Mouse (Mus musculus) left cerebral cortex, postnatal 14 days (tissue): ENCODE measurements at regions not wholly inside any gene's neighbourhood (a gene's known extent, or its start where the extent isn't known, plus 50 kb on each side); places are given as distances from the start of the nearest gene placed in this dataset.

Experiments
- DNase-seq, 2 experiments: peaks; one replicate each; pipeline ENCODE4 v3.0.0; 2021 to 2022; ENCODE audit warnings: low spot score in 2 of 2, mixed read lengths in 1 of 2
- intact Hi-C: fragments of 180-260 bp; cut with DNase I; formaldehyde crosslinking; loops from one replicate; pipeline ENCODE4 v1.15.1; 2025

GRCm38 (mm10) chr2:21267149-21267761 lies 61.7 kb downstream of the Thnsl1 start:
- no peak for DNase-seq
- intact Hi-C loops: no loop called here

DNA sequence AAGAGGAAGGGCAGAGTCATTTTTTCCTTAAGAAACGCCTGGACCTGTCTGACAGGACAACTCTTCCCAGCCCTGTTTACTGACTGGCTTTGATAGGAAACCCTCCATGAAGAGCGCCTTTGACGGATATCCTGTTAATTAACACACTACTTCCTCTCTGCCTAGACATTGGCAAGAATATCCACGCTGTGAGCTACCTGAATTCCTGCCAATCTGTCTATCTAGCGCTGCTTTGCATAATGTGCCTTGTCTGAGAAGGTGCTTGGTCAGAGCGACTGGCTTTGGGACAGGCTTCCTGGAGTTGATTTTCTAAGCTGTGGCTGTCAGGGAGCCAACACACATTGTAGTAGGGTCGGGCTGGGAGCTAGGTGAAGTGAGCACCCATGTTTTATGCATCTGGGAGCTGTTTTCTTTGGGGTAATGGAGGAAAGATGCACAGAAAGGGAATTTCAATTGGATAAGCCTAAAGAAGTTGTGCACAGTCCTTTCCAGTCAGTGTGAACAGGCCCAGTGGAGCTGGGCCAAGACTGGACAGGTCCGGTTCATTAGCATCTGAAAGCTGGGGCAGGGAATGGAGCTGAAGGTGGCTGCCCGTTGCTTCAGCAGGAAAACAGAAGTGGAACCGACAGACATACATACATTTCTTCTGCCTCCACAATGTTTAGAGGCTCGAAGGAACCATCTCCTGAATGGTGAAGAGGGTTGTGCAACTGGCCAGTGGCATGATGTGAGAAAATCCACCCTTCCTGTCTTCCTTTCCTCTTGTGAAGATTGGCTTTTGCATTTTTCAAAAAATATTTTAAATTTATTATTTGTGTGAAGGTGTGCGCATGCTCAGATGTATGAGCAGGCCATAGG lies 64.7 kb downstream of the Thnsl1 start:
- DNase-seq: no peak
- intact Hi-C loops: no loop called here

- intact Hi-C loops: no loop called here
- DNase-seq: no peak
Observed at GRCm38 (mm10) chr2:21273416-21273815, 67.9 kb downstream of the Thnsl1 start.

DNA sequence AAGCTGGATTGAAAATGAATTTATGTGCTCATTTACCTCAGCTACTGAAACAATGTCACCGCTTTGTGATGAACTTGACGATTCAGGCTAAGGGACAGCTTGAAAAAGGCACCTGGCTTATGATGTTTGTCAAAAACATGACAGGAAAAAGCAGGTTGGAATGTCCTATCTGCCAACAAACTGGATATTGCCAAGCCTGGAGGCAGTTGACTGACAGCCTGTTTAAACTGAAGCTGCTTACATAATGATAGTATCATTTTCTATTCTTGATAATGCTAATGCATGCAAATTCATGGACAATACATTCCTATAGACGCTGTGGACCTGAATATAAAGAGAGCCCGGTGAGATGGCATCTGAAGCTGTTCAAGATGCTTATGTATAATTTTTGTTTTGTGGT lies 69.8 kb downstream of the Thnsl1 start:
- no peak for DNase-seq
- intact Hi-C loops: no loop called here

DNA sequence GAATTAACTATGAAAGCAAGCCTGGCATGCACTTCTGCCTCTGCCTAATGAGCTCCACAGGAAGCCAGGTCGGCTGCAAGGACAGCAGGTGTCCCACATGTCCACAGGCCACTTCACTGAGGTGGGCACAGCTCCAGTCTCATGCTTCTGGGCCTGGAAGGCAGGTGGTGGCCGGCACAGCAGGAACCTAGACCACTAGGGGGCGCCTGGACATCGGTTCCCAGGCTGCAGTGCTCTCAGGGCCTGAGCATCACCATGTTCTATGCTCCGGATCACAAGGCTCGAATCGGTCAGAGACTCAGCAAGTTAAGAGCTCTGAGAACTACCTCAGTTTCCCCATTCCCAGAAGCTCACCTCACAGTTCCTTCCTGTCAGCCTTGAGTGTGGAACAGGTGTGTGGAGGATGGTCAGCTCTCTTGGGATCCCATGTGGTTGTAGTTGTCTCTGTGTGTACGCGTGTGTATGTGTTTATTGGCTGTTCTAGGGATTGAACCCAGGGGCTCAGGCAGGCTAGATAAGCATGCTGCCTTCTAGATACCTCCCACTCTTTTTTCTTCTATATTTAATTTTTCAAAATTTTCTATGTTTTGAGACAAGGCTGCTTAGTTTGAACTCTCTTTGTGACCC lies 75.4 kb downstream of the Thnsl1 start:
- DNase-seq: peak; percentile 80 to 89
- intact Hi-C loops: loop anchor here (2.0 to 5.0 kb wide), 2 partner anchors 86 to 628 kb away; partner anchors contain the start of gene Gpr158

DNA sequence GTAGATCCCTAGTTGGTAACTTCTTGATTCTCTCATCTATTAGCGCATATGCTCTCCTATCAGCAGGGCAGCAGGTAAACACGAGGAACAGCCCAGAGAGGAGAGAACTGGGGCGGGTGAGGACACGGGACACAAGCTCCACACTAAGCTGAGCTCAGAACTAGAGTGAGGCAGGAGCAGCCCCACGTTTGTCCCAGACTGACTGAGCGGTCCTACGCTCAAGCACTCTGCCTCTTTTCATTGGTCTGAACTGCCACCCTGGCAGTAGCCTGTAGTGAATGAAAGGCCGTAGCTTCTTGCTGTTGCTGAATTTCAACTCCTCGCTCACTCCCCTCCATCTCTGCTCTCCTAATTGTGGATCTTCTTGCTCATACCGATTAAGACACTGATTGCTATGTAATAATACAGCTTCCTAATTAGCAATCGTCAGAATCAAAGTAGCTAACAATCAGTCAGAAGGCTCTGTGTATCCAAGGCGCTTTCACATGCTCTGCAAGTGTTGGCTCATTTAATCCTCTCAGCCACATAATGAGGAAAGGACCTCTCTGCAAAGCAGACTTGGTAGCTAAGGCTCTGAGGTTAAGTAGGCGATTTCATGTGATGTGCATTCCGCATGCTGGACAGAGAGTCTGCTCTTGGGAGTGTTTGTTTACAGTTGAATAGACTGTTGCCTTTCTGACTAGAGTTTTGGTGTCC lies 77.1 kb downstream of the Thnsl1 start:
- DNase-seq: no peak
- intact Hi-C loops: loop anchor here (5.0 kb wide), 1 partner anchor 85 kb away; the partner anchor contains the start of gene Gpr158

- no peak for DNase-seq
- intact Hi-C loops: loop anchor here (5.0 kb wide), 1 partner anchor 82 kb away; the partner anchor contains the start of gene Gpr158
Observed at GRCm38 (mm10) chr2:21284881-21285280, 79.4 kb downstream of the Thnsl1 start.

GRCm38 (mm10) chr2:21287786-21288185 lies 79.6 kb upstream of the Gpr158 start:
- intact Hi-C loops: no loop called here

DNA sequence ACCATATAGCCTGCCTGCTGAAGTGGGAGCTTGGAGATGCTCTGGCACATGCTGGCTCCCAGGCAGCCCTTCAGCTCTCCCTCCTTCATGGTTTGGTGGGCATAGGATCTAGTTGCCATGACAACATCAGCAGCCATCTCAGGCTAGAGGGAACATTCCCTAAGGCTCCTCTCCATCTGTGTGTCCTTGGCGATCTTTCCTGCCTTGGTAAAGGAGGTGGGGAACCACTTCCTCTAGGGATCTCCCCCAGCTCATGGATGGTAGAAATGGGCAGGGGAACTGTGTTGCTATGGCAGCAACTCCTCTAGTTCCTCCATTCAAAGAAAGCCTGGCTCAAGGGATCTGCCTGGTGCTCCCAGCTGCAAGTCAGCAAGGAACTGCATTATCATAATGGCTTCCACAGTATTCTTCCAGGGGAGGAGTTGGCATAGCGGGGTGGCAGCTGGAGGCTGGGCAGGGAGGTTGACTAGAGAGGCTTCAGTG lies 74.6 kb upstream of the Gpr158 start:
- intact Hi-C loops: no loop called here
- peak; percentile 30 to 70 for DNase-seq

More at GRCm38 (mm10) chr2:21287786-21288185, 79.6 kb upstream of the Gpr158 start:
- peak; percentile 30 for DNase-seq

DNA sequence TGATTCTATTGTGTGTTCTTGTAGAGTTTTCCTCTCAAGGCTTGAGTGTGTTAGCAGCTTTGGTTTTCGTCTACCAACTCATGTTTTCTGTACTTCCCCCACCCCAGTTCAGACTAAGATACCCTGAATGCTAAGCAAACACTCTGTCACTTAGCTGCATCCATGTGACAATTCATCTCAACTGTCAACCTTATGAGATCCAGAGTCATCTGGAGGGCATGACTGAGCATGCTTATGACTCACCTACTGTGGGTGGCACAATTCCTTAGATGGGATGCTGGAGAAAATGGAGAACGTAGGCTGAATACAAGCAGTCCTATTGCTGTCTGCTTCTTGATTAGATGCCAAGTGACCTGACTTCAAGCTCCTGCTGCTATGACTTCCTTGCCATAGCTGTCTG lies 73.3 kb upstream of the Gpr158 start:
- intact Hi-C loops: no loop called here
- no peak for DNase-seq

DNA sequence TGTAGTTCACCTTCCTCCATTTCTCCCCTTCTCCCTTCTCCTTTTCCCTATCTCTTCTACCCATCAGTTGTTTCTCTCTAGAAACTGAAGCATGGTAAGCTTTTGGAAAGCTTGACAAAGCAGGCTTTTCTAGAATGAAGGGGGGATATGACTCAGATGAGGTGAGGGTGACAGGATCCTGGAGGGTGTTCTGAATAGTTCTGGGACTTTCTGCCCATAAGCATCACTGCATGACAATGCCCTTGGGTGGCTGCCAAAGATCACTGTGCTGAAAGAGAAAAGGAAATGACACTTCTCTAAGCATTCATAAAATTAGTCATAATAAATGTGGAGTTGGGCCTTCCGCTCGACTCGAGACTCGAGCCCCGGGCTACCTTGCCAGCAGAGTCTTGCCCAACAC lies 67.7 kb upstream of the Gpr158 start:
- DNase-seq: no peak
- intact Hi-C loops: no loop called here
